Mouse (Mus musculus) G1E (cell line): ENCODE data around the gene Zfp982.

Experiments used
- CTCF ChIP-seq: IDR thresholded peaks from 2 replicates; pipeline ENCODE4 v1.5.1; 2012; ENCODE audit warnings: low read depth, low read length, inconsistent platforms, mixed read lengths
- GATA1 ChIP-seq: IDR thresholded peaks from 2 replicates; pipeline ENCODE4 v1.6.1; 2012; ENCODE audit warnings: borderline replicate concordance, low read length, inconsistent platforms, mixed read lengths

GRCm38 (mm10) chr4:147530366-147530765, 38.1 kb downstream of the Zfp982 start:
- TF ChIP-seq GATA1 = no peak
- TF ChIP-seq CTCF = no peak
